Mouse (Mus musculus): ENCODE measurements around the gene Trim60.

Trim60 gene

DNA sequence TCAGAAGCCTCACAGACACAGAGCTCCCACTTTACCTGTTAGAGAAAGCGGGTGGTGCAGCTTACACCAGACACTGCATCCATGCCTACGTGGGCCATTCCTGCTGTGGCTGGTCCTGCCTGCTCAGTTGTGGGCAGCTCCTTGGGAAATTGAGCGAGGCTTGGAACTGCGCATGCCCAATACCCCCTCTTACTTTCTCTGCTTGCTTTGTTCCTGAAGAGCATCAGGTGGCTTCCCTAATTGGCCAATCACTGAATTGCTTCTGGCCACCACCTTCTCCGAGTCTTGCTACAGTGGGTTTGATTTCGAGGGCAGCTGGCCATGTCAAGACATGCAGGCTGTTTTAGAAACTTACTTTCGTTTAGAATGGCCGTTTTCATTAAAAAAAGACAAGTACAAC is at the start of gene Trim60, which contains the start of gene Trim61:
Gene Trim60 (minus strand): TSS at position 162 of the 400 bp plus-strand sequence.
Gene Trim61 (minus strand): TSS at position 101 of the 400 bp plus-strand sequence.
- no peak for DNase-seq (ENCODE audit: low spot score)

DNA sequence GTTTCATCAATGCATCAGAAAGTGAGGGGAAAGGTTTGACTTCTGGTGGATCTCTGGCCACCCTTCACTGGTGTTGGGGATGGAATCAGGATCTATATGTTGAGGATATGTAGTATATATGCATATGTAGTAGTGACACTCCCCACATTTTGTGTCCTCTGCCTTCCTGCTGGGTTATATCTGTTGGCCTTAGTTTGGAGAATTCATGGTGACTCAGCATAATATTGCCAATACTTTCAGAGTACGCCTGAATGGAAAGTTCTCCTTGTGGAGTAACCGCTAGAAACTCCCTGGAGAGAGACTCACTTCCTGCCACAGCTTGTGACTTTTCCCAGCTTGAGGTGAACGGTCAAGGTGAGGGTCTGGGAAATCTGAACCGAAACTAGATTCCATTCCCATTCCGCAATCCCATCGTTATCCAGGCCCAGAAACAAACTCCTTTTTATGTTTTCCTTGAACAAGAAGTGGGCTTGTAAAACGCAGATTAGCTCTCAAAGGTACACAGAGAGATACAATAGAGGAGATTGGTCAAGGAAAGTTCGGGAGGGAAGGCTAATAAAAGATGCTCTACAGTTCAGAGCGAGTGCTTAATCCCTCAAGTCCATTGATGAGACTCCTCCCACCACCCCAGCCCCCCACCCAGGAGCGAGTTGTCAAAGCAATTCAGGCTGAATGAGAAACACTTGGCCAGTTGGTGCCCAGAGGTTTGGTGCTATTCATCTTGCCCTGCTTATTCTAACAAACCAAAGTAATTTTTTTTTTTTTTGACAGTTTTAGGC is 49.5 kb upstream of the Trim60 start:
- DNase-seq (ENCODE audit: low spot score), result no peak

DNA sequence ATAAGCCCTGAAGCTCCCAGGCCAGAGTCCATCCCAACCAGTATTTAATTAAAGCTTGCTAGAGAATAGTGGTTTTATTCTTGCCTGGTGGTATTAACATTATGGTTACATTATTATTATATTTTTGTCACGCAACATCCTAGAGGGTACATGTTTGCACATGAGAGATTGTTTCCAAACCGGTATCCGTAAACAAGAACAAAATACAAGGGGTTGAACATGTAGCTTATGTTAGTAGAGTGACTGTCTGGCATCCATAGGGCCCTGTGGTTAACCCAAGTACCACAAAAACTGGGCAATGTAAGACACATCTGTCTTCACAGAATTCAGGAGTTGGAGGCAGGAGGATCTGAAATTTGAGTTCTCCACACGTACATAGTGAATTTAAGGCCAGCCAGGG is 48.6 kb upstream of the Trim60 start:
- DNase-seq (ENCODE audit: low spot score), result no peak

DNA sequence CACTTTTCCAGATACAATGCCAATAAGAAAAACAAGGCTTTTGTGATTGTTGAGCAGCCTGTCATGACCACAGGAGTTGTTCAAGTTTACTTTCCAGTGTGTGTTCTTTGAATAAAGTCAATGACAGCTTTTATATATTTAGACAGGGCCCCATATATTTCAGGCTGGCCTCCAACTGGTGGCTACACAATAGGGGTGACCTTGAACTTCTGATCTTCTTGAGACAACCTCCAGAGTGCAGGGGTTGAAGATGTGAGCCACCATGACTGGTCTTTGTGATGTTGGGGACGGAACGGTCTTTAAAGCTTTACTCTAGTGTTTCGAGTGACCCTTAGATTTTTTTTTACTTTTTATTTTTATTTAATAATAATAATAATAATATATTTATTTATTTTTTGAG is 47.2 kb upstream of the Trim60 start:
- no peak for DNase-seq (ENCODE audit: low spot score)

DNA sequence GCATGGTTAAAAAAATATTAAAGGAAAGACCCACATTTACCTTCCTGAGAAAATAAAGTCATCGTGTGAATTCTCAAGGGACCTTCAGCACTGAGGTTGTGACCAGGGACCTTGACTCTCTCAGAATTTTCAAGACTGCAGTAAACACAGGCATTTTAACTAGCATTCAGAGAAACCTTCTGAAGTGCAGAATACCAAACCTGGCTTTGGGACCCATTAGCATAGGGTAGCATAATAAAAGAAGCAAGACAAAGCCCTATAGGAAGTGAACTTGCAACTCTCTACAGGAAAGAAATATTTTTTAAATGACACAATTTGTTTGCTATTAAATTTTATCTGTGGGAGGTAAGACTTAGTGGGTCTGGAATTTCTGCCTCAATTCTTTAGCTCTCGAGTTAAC is 45.7 kb upstream of the Trim60 start:
- no peak for DNase-seq (ENCODE audit: low spot score)

DNA sequence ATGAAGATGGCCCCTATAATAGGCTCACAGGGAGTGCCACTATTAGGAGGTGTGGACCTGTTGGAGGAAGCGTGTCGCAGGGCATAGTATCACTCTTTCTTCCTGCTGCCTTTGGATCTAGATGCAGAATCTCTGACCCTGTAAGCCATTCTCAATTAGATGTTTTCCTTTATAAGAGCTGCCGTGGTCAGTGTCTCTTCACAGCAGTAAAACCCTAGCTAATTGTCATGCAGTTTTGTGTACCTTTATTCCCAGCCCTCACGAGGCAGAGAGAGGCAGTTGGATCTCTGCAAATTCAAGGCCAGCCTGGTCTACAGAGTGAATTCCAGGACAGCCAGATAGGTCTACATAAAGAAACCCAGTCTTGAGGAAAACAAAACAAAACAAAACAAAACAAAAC is 43.8 kb upstream of the Trim60 start:
- no peak for DNase-seq (ENCODE audit: low spot score)

DNA sequence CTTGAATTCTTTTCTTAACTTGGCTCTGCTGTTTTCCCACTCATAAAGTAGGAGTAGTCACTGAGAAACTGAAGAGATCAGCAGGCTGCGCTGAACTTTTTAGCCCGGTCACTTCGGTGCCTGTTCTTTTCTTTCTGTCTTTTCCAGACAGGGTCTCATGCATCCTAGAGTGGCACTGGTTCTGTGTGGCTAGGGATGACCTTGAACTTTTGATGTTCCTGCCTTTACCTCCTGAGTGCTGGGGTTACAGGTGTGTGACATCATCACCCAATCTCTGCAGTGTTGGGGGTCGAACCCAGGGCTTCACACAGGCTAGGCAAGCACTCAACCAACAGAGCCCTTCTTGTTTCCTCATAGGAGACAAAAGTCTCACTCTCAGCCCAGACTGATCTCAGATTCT is 38.3 kb upstream of the Trim60 start:
- no peak for DNase-seq (ENCODE audit: low spot score)

DNA sequence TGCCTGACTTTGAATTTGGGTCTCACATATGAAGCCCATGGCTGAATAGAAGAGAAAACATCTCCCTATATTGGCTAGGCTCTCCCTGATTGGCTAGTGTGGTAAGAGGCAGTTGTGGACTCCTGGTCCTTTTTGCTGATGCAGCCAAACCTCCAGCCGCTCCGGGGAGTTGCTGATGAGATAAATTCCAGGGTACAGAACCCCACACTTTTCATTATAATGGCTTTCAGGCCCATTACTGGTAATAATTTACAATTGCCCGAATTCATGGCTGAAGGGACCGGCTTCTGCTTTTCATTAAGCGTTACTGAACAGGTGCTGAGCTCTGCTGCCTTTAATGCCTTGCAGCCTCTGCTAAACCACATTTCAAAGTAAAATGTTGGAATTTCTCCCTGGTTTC is 35.6 kb upstream of the Trim60 start:
- no peak for DNase-seq (ENCODE audit: low spot score)

DNA sequence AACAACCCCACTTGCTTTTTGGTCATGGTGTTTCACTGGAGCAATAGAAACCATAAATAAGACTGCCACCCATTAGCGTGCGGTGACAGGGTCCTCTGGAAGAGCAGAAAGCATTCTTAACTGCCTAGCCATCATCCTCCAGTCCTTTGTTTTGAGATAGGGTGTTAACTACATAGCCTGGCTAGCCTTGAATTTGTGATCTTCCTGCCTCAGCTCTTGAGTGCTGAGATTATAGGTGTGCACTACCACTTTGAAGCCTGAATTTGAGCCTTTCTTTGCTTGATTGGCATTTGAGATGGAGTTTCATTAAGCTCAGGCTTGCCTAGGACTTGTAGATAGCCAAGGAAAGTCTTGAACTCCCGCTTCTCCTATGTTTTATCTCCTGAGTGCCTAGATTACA is 35.2 kb upstream of the Trim60 start:
- no peak for DNase-seq (ENCODE audit: low spot score)

DNA sequence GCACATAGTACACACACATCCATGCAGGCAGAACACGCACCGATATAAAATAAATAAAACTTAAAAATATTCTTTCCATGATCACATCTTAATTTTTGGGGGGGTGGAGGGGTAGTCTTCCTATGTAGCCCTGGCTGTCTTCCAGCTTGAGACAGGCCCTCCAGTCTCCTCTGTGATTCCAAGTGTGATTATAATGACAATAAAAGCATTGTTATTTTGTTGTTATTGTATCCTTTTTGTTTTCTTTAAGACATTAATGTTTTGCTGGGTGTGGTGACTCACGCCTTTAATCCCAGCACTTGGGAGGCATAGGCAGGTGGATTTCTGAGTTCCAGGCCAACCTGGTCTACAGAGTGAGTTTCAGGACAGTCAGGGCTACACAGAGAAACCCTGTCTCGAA is 29.4 kb upstream of the Trim60 start:
- DNase-seq (ENCODE audit: low spot score), result no peak

DNA sequence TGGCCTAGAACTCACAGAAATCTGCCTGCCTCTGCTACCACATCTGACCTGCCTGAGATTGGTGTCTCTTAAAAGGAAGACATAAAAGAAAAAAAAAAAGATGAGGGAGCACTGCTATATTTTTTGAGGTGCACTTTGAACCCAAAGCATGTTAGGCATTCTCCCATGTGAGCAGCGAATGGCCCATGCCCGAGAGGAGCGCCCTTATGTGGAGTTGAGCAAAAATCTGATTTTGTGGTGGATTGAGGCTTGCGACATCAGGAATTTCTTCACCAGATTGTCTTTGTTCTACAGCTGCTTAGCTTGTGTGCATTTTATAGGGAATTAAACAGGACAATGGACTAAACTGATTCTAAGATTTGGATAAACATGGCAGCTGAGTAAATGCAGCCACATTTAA is 28.8 kb upstream of the Trim60 start:
- no peak for DNase-seq (ENCODE audit: low spot score)

DNA sequence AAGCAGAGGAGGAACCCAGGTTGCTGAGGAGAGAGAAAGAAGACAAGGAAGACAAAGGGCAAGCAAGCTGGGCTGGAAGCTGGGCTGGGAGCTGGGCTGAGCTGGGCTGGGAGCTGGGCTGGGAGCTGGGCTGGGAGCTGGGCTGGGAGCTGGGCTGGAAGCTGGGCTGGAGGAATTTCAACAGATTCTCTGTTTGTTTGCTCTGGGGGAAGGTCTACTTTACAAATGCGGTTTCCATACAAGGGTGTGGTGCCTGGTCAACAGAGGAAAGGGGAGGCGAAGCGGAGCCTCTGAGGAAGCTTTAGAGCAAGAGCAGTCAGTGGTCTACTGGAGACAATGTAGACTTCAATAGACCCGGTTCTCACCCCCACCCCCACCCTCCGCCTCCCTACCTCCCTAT is 28.2 kb upstream of the Trim60 start:
- DNase-seq (ENCODE audit: low spot score), result peak; percentile 77

DNA sequence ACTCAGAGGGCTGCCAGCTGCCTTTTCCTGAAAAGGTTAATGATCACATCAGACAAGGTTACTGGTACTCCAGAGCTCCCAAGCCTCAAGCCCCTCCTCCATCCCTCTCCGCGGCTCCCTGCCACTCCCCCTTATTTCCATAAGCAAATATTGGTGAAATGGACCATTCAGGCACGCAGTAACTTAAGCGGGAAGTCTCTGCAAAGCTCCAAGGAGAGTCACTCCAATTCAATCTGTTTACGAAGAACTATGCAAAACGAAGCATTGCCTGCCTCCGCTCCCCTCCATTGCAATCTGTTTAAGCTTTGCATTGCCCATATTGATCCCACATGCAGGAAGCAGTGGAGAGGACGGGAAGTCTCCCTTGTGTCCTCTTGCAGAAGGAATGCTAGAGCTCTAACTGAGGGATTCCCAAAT is 18.7 kb upstream of the Trim60 start, which contains the start of gene Apela:
Gene Apela (minus strand): TSS at position 220 of the 417 bp plus-strand sequence.
- DNase-seq (ENCODE audit: low spot score), result peak; percentile 80

DNA sequence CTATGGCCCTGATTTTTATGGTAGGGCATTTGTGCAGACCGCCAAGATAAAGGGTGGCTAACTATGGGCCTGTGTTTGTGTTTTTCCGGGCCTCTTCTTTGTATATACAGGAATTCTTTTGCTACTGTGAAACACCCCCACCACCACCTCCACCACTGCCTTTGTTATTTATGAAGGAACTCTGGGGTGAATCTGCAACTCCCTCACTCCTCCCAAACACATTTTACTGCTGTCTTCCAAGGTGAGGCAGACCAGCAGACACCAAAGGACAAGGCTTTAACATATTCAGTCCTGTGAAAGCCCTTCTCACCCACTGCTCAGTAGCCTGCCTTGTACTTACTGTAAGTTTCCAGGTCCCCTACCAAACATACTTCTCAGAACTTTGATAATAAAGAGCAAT is 15.8 kb upstream of the Trim60 start:
- no peak for DNase-seq (ENCODE audit: low spot score)

DNA sequence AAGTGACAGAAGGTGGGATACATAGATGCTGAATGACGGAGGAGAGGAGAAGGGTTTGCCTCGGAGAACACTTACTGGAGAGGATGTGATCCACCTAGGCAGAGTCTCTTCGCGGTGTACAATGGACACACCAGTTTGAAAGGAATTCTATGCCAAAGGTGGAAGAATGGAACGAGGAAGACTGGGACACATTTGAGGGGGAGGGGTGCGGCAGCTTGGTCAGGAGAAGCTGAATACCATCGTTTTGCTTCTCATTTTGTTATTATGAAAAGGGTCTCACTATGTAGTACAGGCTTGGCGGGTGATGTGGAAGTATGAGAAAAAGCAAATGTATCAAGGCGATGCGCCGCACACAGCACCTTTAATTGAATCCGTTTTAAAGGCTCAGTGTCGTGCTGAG is 14.7 kb upstream of the Trim60 start:
- DNase-seq (ENCODE audit: low spot score), result no peak

DNA sequence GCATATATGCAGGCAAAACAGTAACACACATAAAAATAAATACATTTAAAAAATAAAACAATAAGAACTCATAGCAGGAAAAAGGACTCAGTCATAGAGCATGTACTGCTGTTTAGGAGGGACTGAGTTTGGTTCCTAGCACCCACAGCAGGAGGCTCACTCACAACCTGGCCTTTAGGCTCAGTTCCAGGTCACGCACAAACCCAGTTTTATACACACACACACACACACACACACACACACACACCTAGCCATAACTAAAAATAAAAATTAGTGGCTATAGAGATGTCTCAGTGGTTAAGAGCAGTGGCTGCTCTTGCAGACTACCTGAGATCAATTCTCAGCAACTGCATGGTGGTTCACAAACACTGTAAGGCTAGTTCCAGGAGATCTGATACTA is 13.7 kb upstream of the Trim60 start:
- DNase-seq (ENCODE audit: low spot score), result no peak

DNA sequence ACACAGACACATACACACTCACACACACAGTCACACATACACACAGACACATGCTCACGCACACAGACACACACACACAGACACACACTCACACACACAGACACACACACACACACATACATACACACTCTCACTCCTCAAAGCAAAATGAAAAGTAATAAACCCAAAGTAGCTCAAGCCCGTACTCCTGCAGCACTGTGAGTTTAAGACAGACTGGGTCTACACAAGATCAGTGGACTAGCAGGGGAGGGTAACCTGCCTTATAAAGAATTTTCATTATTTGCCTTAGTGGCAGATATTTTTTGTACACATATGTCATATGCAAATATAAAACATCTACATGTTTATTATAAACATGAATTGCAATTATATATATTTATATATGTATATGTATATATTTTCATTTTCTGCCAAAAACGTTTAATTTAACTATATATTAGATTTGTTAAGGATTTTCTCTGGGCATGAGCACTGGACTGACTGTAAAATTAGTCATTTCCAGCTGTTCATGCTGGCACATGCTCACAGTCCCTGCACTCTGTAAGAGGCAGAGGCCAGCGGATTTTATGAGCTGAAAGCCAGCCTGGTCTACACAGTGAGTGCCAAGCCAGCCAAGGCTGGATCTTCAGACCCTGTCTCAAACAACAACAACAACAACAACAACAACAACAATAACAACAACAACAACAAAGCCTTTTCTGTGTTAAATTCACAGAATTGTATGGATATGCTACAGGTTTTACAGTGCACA is 12.5 kb upstream of the Trim60 start:
- no peak for DNase-seq (ENCODE audit: low spot score)

DNA sequence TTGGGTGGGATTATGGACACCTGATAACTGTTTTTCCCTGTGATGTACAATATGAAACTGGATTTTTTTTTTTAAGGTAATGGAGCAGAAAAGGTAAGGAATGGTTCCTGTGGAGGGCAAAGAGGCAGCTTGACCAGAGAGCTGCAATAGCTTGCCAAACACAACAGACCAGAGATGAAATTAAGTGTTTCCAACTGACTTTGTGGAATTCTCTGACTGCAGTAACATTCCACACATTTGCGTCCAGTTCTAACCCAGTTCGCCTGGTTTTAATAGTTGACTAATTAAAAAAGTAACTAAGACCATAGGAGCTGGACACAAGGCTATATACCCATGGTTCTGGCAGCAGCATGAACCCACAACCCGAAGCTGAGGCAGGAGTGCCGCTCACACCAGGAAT is 11.4 kb upstream of the Trim60 start:
- DNase-seq (ENCODE audit: low spot score), result no peak

DNA sequence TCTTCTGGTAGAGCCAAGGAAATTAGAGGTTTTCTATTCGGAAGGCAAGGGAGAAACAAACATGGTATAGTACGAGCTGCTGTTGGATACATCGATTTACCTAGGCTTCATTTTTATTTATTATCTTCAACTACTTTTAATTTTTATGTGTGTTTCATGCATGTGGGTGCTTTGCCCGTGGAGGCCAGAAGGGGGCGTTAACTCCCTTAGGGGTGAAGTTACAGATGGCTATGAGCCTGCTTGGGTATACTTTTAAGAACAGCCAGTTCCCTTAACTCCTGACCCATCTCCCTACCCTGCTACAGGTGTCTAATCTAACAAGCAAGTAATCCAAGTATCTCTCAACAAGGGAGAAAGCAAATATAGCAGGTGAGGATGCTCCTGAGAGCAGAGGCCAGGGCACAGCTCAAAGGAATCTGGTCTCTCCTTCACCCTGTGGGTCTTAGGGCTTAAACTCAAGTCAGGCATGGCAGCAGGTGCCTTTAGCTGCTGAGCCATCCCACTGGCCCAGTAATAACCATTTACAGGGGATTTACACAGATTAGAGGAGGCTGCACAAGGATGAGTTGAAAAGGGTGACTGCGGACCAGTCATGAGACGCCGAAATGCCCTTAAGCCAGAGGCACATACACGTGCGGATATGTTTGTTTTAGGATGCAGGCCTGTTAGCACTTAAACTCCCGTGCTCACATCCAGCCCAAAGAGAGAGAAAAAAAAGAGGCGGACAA is 10.7 kb upstream of the Trim60 start:
- DNase-seq (ENCODE audit: low spot score), result no peak

DNA sequence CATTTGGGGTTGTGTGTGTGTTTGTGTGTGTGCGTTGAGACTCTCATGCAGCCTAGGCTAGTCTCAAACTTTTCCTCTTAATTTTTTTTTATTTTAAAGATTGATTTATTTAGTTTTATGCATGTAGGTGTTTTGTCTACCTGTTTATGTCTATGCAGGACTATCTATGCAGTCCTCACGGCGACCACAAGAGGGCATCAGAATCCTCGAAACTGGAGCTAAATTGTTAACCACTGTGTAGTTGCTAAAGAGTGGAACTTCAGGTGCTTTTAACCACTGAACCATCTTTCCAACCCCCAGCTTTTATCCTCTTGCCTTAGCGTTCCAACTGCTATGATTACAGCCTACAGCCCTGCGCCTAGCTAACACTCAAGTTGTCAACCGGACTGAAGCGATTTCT is 4.1 kb upstream of the Trim60 start:
- DNase-seq (ENCODE audit: low spot score), result peak; percentile 18

DNA sequence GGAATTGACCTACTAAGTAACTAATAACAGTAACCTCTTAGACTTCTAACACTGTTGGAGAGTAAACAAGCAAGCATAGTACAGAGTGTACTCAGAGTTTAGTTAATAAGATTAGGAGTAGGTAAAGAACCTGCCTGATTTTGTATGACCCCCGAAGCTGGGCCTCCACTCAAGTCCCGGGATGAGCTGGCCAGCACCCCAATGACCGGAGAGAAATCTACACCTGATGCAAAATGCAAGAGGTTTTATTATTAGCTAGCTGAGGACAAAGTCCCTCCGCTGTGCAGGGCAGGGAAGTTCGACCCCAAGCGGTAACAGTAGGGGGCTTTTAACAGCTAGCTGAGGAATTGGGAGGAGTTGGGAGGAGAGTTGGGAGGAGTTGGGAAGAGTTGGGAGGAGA is 10.8 kb downstream of the Trim60 start:
- DNase-seq (ENCODE audit: low spot score), result peak; percentile 27

DNA sequence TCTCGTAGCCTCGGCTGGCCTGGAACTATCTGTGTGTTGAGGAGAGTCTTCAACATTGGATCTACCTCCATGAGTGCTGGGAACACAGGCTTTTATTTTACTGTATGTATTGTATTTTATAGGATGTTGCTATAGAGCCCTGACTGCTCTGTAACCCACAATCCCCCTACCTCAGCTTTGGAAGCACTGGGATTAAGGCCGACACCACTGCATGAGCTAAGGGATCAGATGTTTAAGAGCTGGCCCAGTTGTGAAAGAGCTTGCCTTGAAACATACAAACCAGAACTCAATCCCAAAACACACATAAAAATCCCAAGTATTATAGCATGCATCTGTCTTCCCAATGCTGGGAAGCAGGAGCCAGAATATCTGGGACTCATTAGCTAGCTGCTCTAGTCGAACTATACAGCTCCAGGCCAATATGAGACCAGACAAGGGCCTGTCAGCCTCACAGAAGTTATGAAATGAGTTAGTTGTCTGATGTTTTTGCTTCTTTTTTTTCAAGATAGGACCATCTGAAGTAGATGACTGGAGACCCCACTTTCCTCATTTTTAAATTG is 19.5 kb downstream of the Trim60 start:
- DNase-seq (ENCODE audit: low spot score), result no peak

Data from yolk sac, embryonic 10.5 days (tissue).